Mouse (Mus musculus) liver, adult 2 months (tissue): ENCODE data around the gene Gcnt1.

Experiments
- CTCF ChIP-seq: fragments of 200-500 bp; IDR thresholded peaks from 2 replicates; pipeline ENCODE4 v1.5.1; 2011; ENCODE audit warnings: low read depth, low read length, control low read depth
- POLR2A ChIP-seq: fragments of 200-500 bp; IDR thresholded peaks from 2 replicates; pipeline ENCODE4 v1.6.1; 2011; ENCODE audit warnings: low read length, control low read depth; ENCODE audit not compliant: insufficient read depth; ENCODE audit errors: extremely low read depth

GRCm38 (mm10) chr19:17353727-17354126, 18.9 kb downstream of the Gcnt1 start:
- TF ChIP-seq POLR2A, result no peak
- no peak for TF ChIP-seq CTCF
